Mouse (Mus musculus) left cerebral cortex, adult 9 months (tissue): ENCODE results near the gene Anapc16.

Experiments used
- DNase-seq, 2 experiments: peaks; one replicate each; pipeline ENCODE4 v3.0.0; 2022; ENCODE audit warnings: low spot score in 2 of 2

Gene Anapc16

DNA sequence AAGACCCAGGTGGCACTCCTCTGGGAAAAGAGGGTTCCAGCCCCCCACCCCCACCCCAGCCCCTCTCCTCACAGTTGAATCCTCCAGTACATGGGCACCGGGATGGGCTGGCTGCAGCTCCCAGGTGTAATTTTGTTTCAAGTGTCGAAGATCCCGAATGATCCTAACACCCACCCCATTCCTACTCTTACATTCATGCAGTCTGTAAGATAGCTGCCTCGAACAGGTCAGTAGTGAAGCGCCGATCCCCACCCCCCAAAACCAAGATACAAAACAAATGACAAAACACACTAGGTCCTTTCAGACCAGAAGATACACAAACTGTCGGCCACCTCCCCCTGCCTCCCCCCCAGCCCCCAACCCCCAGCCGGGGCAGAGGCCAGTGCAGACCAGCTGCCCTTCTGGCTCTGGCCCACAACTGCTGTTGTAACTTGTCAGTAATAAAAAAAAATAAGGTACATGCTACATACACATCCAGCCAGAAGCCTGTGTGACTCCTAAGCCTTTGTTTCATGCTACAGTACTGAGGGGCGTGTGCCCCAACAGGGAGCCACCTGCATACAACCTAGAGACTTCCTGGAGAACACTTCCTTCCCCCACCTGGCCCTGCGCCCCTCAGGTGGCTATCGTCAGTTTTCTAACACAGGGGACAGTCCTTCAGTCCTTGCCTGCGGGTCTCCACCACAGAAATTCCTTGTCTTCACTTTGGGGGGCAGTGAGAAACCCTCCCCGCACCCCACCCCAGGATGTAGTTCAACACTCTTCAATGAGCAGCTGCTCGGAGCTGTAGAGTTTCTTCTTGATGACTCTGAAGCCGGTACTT, 52.9 kb downstream of the Anapc16 start:
- DNase-seq, result no peak

DNA sequence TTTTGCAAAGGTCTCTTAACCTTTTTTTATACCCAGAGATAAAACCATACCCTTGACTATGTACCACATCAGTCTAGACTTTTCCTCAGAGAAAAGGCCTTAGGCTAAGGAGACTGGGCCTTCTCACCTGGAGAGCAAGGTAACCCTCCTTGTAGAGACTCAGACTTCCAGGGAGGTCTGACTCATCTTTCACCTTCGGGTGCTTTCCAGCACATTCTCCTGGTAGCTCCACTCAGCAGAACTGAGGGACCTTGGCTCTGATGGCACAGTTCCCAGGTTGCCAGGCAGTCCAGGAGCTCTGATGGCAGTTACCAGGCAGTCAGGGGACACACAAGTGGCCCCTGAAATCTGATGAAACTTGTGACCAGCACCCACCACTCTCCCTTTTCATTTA, 53.7 kb downstream of the Anapc16 start:
- no peak for DNase-seq

DNA sequence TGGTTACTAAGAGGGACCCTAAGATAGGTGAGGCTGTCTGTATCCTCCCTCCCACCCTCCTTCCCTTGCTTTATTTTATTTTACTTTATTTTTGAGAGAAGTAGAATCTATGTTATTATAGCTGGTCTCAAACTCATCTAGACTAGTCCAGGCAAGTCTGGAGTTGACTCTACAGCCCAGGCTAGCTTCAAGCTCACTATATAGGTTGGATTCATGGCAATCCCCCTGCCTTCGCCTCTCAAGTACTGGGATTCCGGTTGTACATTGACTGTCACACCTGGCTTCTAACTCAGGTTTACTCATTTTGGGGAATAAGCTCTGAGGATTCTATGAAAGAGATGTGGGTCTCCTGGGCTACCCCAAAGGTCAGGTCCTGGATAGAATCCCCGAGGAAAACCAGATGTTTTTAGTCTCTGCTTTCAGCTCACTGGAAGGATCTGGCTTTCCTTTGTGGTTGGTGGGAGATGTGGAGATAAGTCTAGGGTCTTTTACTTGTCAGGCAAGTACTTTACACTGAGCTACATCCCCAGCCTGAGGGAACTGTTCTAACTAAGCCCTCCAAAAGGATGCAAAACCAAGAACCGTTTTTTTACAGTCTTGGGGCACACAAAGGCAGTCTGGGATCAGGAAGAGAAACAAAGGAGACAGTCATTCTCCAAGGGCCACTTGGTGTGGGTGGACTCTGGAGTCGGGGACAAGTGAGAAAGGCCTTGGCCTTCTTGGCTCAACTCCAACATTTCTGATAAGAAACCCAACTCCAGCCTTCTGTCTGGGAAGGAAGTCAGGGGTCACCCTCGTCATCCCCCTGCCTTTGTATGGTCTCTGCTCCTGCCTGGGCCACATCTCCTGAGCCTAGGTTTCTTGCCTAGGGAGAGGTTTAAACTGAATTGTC, 54.3 kb downstream of the Anapc16 start:
- DNase-seq, result peak in 1 of 2 experiments; percentile 25

DNA sequence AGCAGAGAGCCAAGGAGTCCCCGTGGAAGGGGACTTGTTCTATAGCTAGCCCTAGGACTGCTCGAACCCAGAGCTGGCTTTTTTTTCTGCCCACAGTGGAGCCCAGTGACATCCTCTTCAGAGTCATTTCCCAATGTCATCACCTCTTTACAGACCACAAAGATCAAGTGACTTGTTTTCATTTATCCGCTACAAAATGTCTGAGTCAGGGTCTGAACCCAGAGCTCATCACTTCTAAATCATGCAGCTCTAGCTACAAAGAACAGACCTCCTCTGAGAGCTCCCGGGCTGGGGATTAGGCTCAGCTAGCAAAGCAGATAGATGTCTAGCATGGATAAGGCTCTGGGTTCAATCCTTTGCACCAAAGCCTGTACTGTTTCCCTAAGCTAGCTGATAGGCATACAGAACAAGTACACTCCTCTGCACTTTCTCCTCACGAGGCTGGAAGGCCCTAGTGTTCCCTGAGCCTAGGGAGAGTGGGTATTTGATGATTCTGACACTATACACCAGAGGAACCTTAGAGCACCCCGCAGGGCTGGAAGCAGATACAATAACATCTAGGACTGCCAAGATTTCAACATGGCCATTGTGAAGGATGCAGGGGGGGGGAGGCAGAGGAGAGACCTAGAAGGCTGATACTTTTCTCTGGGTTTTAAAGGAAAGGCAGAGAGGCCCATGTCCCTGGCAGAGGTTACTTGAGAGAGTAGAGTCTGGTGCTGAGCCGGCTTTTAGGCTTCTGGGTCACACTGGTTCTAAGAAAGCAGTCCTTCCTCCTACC, 55.5 kb downstream of the Anapc16 start:
- DNase-seq, result no peak

DNA sequence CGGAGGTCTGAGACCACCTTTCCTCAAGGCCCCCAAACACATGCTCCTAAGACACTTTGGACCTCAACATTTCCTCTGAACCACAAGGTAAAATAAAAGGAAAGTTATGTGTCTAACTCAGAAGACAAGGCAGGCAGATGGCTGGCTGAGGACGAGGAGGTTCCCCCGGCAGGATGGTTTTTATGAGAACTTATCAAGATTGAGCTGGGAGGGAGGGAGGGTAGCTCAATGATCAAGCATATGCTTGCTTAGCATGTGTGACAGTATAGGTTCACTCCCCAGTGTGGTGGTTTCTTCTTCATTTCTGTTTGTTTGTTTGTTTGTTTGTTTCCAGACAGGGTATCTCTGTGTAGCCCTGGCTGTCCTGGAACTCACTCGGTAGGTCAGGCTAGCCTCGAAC, 56.6 kb downstream of the Anapc16 start:
- DNase-seq, result no peak

DNA sequence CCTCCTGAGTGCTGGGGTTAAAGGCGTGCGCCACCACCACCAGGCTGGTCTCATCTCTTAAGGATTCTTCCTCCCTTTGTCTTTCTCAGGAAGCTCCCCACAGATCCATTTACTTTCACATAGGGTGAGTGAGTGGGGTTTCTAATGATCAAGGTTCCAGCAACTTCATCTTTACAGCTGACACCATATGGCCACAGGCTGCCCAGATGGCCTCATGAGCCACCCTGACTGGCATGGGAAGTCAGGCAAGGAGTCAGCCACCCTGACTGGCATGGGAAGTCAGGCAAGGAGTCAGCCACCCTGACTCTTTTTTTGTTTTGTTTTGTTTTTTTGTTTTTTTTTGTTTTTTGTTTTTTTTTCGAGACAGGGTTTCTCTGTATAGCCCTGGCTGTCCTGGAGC, 57.5 kb downstream of the Anapc16 start:
- no peak for DNase-seq

DNA sequence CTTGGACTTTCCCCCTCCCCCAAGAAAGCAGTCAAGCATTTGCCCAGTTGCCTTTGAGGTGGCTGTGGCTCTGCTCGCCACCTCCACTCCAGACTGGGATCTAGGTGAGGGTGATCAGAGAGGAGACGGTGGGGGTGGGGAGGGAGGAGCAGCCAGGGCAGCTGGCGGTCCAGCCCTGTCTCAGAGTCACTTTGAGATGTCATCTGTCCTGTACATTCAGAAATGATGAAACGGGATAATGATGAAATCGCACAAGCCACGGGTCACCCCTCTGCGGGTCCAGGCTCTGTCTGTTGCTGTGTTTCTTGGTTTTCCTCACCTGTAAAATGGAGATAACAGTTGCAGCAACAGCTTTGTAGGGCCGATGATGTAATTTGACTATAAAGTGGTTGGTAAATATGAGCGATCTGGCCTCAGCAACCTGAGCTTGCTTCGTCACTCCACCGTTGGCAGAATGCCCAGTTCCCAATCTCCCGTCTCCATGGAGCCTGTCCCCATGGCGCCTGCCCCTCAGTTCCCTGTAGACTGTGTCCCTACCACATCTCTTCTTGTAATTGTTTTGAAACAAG, 59.4 kb downstream of the Anapc16 start:
- DNase-seq, result peak in 1 of 2 experiments; percentile 76

DNA sequence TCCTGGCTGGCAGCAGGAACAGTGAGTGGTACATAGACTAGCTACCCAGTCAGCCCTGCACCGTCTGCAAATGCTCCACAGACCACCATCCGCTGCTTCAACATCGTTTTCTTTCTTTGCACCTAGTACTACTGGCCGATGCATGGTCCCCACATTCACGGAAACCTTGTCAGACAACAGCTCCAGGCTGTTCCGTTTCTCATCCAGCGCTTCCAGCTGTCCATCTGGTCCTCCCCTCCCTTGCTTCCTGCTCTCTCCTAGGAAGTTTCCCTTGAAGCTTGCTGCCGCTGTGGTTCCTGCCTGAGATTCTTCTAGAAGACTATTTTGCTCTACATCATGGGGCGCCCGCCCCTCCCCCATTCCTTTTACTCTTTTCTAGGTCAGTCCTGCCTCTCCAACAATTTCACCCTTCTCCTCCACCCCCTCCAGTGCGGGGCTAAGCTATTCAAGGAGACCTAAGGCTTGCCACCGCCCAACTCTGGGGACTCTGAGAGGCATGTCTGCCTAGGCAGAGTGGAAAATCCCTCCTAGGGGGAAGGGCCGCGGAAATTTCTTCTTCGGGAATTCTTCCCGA, 60.0 kb downstream of the Anapc16 start:
- peak in 1 of 2 experiments; percentile 82 for DNase-seq

DNA sequence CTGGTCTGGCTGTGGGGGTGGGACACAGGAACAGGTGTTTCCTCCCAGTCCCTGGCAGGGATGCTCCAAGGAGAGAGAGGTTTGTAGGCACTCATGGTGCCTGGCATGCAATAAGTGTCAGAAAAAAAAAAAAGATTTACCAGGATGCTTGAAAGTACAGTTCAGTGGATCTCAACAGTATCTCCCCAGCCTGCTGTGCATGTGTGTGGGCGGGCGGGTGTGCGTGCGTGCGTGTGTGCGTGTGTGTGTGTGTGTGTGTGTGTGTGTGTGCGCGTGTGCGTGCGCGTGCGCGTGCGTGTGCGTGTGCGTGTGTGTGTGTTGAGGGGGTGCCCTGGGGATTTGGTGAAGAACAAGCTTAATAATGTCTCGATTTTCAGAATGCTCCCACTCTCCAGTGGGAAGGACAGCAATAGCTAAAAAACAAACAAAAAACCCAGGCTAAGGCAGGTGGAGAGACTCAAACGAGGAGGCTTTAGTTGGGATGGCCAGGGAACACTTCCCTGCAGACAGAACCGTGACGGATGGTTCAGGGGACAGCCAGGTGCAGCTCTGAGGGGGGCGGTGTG, 60.6 kb downstream of the Anapc16 start:
- peak in 1 of 2 experiments; percentile 54 for DNase-seq

DNA sequence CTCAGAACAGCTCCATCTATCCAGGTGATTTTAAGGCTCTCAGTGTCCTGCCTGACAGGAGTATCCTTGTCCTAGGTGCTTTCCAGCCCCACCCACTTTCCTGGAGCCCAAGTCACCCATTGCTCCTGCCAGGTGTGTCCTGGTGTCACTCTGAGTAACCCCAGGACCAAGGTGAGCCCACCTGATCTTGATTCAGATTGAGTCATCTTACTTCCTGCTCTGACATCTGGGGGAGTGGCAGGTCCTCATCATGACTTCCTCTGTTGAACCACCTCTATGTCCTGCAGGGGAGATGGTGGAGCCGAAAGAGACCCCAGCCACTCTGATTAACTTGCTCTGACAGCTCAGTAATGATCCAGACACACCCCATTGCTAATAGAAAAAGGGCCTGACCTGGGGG, 63.9 kb downstream of the Anapc16 start:
- DNase-seq, result no peak

DNA sequence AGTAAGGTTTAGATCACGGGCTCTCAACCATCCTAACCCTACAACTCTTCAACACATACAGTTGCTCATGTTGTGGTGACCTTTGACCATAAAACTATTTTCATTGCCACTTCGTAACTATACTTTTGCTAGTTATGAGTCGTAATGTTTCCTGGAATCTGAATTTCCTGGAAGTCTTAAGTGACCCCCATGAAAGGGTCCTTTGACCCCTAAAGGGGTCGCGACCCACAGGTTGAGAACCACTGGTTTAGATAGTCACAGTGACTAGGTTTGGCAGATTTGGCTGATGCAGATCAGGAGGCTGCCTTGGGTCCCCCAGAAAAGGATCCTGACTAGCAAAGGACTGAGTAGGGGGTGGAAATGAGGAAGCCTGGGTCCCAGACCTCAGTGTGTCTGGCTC, 64.3 kb downstream of the Anapc16 start:
- no peak for DNase-seq
